Comparison of ENCODE assay signal across 8 mouse cellular contexts in the genomic region with DNA sequence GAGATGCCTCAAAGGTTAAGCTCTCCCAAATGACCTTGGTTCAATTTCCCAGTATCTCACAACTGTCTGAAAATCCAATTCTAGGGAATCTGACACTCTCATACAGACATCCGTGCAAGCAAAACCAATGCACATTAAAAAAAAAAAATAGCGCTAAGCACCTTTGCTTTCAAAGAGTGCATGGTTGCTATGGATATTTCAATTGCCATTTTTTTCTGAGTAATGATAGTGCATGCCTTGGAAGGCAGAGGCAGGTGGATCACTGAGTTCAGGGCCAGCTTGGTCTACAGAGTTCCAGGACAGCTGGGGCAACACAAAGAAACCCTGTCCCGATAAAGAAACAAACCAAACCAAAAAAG. TPM values are rescaled to one million over a fixed set of nuclear protein-coding genes. Genes with fewer than 3 reads are reported as not detected.
DNase-seq lines count a peak whose midpoint lies in the region; ATAC-seq and TF ChIP-seq lines count a peak whose summit lies in the region.

No protein-coding gene starts in this region.

- H3K36me3 ChIP-seq in kidney, embryonic 16.5 days (ENCODE audit: insufficient read depth, low read length) = peaks cover 18% of the 10 kb centered on the region
- no peaks in the 10 kb centered on the region for H3K36me3 ChIP-seq in hindbrain, postnatal 0 days (ENCODE audit: insufficient read depth, low read length)
- 0 out of 2 replicates have a peak, but pooled peaks cover 4% of the 10 kb centered on the region for H3K36me3 ChIP-seq in midbrain, embryonic 15.5 days (replicated peaks)

- peak overlapping the region; percentile 83 for H3K4me2 ChIP-seq in kidney, embryonic 16.5 days (replicated peaks; ENCODE audit: low read depth, low read length)
- H3K4me2 ChIP-seq in hindbrain, postnatal 0 days (ENCODE audit: low read depth, low read length) = peak overlapping the region; percentile 87
- H3K4me2 ChIP-seq in midbrain, embryonic 15.5 days = peak overlapping the region; percentile 76

- TF ChIP-seq CTCF in cortical plate, adult 2 months (IDR thresholded peaks at IDR 0.05; ENCODE audit: extremely low read depth, insufficient read depth, low read length) = no peak
- TF ChIP-seq CTCF in hindbrain, postnatal 0 days (IDR thresholded peaks at IDR 0.05; ENCODE audit: low read depth) = no peak

- H3K9me3 ChIP-seq in kidney, embryonic 16.5 days (ENCODE audit: low read length) = no peaks in the 10 kb centered on the region
- no peaks in the 10 kb centered on the region for H3K9me3 ChIP-seq in hindbrain, postnatal 0 days (ENCODE audit: low read length)
- H3K9me3 ChIP-seq in midbrain, embryonic 15.5 days = no peaks in the 10 kb centered on the region

- 19% methylated on average over 3 of the region's 3 CpGs for WGBS in kidney, embryonic 16.5 days
- 13% methylated on average over 3 of the region's 3 CpGs for WGBS in hindbrain, postnatal 0 days
- 9% methylated on average over 3 of the region's 3 CpGs for WGBS in midbrain, embryonic 15.5 days

- ATAC-seq in kidney, embryonic 16.5 days (ENCODE audit: low FRiP score, low TSS enrichment) = 0 out of 2 replicates have a peak, but pooled peaks have one; percentile 19
- ATAC-seq in hindbrain, postnatal 0 days = no peak
- peak; percentile 26; the same call in 1 of the 2 replicates for ATAC-seq in midbrain, embryonic 15.5 days (replicated peaks)

- no peak for TF ChIP-seq POLR2A in cortical plate, adult 2 months (IDR thresholded peaks at IDR 0.05; ENCODE audit: extremely low read depth, insufficient read depth, low read length)

- no peaks in the 10 kb centered on the region for H3K27me3 ChIP-seq in kidney, embryonic 16.5 days (ENCODE audit: insufficient read depth, low read length)
- no peaks in the 10 kb centered on the region for H3K27me3 ChIP-seq in hindbrain, postnatal 0 days (ENCODE audit: insufficient read depth, low read length)
- H3K27me3 ChIP-seq in midbrain, embryonic 15.5 days (replicated peaks) = no peaks in the 10 kb centered on the region

- H3K4me1 ChIP-seq in kidney, embryonic 16.5 days (ENCODE audit: insufficient read depth, low read length) = peaks cover 10% of the 10 kb centered on the region
- peaks cover 3% of the 10 kb centered on the region for H3K4me1 ChIP-seq in cortical plate, adult 2 months (ENCODE audit: control insufficient read depth, insufficient read depth, low read length)
- peaks cover 6% of the 10 kb centered on the region; the same call in 1 of the 2 replicates for H3K4me1 ChIP-seq in hindbrain, postnatal 0 days (ENCODE audit: insufficient read depth, low read length)
- H3K4me1 ChIP-seq in midbrain, embryonic 15.5 days = peaks cover 15% of the 10 kb centered on the region

- H3K9ac ChIP-seq in kidney, embryonic 16.5 days (replicated peaks; ENCODE audit: low read length) = peak overlapping the region; percentile 92
- peak overlapping the region; percentile 77 for H3K9ac ChIP-seq in hindbrain, postnatal 0 days (replicated peaks; ENCODE audit: low read length)
- peak overlapping the region; percentile 79 for H3K9ac ChIP-seq in midbrain, embryonic 15.5 days

- peak overlapping the region; percentile 92 for H3K4me3 ChIP-seq in kidney, embryonic 16.5 days (ENCODE audit: low read length)
- H3K4me3 ChIP-seq in cortical plate, adult 2 months (ENCODE audit: insufficient read depth, low read length) = peak overlapping the region; percentile 94
- peak overlapping the region; percentile 72 for H3K4me3 ChIP-seq in hindbrain, postnatal 0 days (ENCODE audit: low read length)
- peak overlapping the region; percentile 65 for H3K4me3 ChIP-seq in midbrain, embryonic 15.5 days

- H3K27ac ChIP-seq in kidney, embryonic 16.5 days (ENCODE audit: low read length) = no peak overlapping the region
- H3K27ac ChIP-seq in cortical plate, adult 2 months (ENCODE audit: insufficient read depth, low read length) = no peak overlapping the region
- H3K27ac ChIP-seq in hindbrain, postnatal 0 days = no peak overlapping the region
- peak overlapping the region; percentile 84; the same call in 1 of the 2 replicates for H3K27ac ChIP-seq in midbrain, embryonic 15.5 days

- no peak for DNase-seq in kidney, adult 9 months
- no peak for DNase-seq in hindbrain, postnatal 0 days (ENCODE audit: low spot score)
- DNase-seq in thymus, postnatal 25 days = no peak
- DNase-seq in cerebellum, adult 9-11 months = no peak
- no peak for DNase-seq in urinary bladder, adult 2 months (ENCODE audit: low spot score)

RNA-seq across cellular contexts. Expression of a gene that starts 0.3 kb away (rescaled TPM):
- 69.3 and 71.4 TPM in 2 replicates for polyA plus RNA-seq in kidney, embryonic 16.5 days (2015; fragmentation: Nextera tagmentation; extraction: Ambion mirVana)
- 70.1 and 77.2 TPM in 2 replicates for polyA plus RNA-seq in cortical plate, adult 2 months (2012; rRNA removed)
- 17.9 and 21.1 TPM in 2 replicates for total RNA-seq in hindbrain, postnatal 0 days (2014; rRNA removed)
- 64.9 and 77.0 TPM in 2 replicates for polyA plus RNA-seq in hindbrain, postnatal 0 days (2015; fragmentation: Nextera tagmentation; extraction: Ambion mirVana)
- polyA plus RNA-seq in midbrain, embryonic 15.5 days (2015; fragmentation: Nextera tagmentation; extraction: Ambion mirVana) = 61.4 and 62.7 TPM in 2 replicates
- polyA plus RNA-seq in urinary bladder, adult 2 months (2012; rRNA removed) = 74.7 and 77.6 TPM in 2 replicates

RNA-seq across cellular contexts. Expression of a gene that starts 2.5 kb away (rescaled TPM):
- polyA plus RNA-seq in kidney, embryonic 16.5 days (2015; fragmentation: Nextera tagmentation; extraction: Ambion mirVana) = 78.4 and 84.3 TPM in 2 replicates
- polyA plus RNA-seq in cortical plate, adult 2 months (2012; rRNA removed) = 3.4 and 4.2 TPM in 2 replicates
- 3.3 and 5.5 TPM in 2 replicates for total RNA-seq in hindbrain, postnatal 0 days (2014; rRNA removed)
- 26.4 and 37.8 TPM in 2 replicates for polyA plus RNA-seq in hindbrain, postnatal 0 days (2015; fragmentation: Nextera tagmentation; extraction: Ambion mirVana)
- polyA plus RNA-seq in midbrain, embryonic 15.5 days (2015; fragmentation: Nextera tagmentation; extraction: Ambion mirVana) = 36.5 and 37.7 TPM in 2 replicates
- polyA plus RNA-seq in urinary bladder, adult 2 months (2012; rRNA removed) = 3.1 and 4.9 TPM in 2 replicates

RNA-seq across cellular contexts. Expression of a gene that starts 2.7 kb away (rescaled TPM):
- not detected in 2 replicates for polyA plus RNA-seq in kidney, embryonic 16.5 days (2015; fragmentation: Nextera tagmentation; extraction: Ambion mirVana)
- polyA plus RNA-seq in cortical plate, adult 2 months (2012; rRNA removed) = not detected in 2 replicates
- total RNA-seq in hindbrain, postnatal 0 days (2014; rRNA removed) = not detected in 2 replicates
- polyA plus RNA-seq in hindbrain, postnatal 0 days (2015; fragmentation: Nextera tagmentation; extraction: Ambion mirVana) = not detected in 2 replicates
- not detected in 2 replicates for polyA plus RNA-seq in midbrain, embryonic 15.5 days (2015; fragmentation: Nextera tagmentation; extraction: Ambion mirVana)
- polyA plus RNA-seq in urinary bladder, adult 2 months (2012; rRNA removed) = not detected in 2 replicates

RNA-seq across cellular contexts. Expression of a gene that starts 7.6 kb away (rescaled TPM):
- polyA plus RNA-seq in kidney, embryonic 16.5 days (2015; fragmentation: Nextera tagmentation; extraction: Ambion mirVana) = 93.0 and 94.3 TPM in 2 replicates
- 40.1 and 41.3 TPM in 2 replicates for polyA plus RNA-seq in cortical plate, adult 2 months (2012; rRNA removed)
- total RNA-seq in hindbrain, postnatal 0 days (2014; rRNA removed) = 13.6 and 29.8 TPM in 2 replicates
- polyA plus RNA-seq in hindbrain, postnatal 0 days (2015; fragmentation: Nextera tagmentation; extraction: Ambion mirVana) = 37.7 and 38.6 TPM in 2 replicates
- polyA plus RNA-seq in midbrain, embryonic 15.5 days (2015; fragmentation: Nextera tagmentation; extraction: Ambion mirVana) = 40.2 and 44.3 TPM in 2 replicates
- polyA plus RNA-seq in urinary bladder, adult 2 months (2012; rRNA removed) = 56.1 and 65.1 TPM in 2 replicates

RNA-seq across cellular contexts. Expression of a gene that starts 7.7 kb away (rescaled TPM):
- 1.2 TPM in 1 of 2 replicates, not detected in the other for polyA plus RNA-seq in kidney, embryonic 16.5 days (2015; fragmentation: Nextera tagmentation; extraction: Ambion mirVana)
- not detected in 2 replicates for polyA plus RNA-seq in cortical plate, adult 2 months (2012; rRNA removed)
- 0.52 and 2.7 TPM in 2 replicates for total RNA-seq in hindbrain, postnatal 0 days (2014; rRNA removed)
- polyA plus RNA-seq in hindbrain, postnatal 0 days (2015; fragmentation: Nextera tagmentation; extraction: Ambion mirVana) = not detected in 2 replicates
- polyA plus RNA-seq in midbrain, embryonic 15.5 days (2015; fragmentation: Nextera tagmentation; extraction: Ambion mirVana) = not detected in 2 replicates
- polyA plus RNA-seq in urinary bladder, adult 2 months (2012; rRNA removed) = 0.10 TPM in 1 of 2 replicates, not detected in the other
